Mouse (Mus musculus) testis, adult 2 months (tissue): ENCODE results near the gene Pla2g4e. TPM values are rescaled to one million over a fixed set of nuclear protein-coding genes. Genes with fewer than 3 reads are reported as not detected.

Experiments used
- H3K27ac ChIP-seq: fragments of 200-500 bp; 2 replicates; pipeline ENCODE4 v1.5.1; 2012; ENCODE audit warnings: low read depth, low read length; ENCODE audit not compliant: control insufficient read depth, insufficient read depth
- H3K27me3 ChIP-seq: fragments of 200-500 bp; 2 replicates; pipeline ENCODE4 v1.6.1; 2012; ENCODE audit warnings: mild to moderate bottlenecking, low read length, moderate library complexity; ENCODE audit not compliant: control insufficient read depth, insufficient read depth
- H3K36me3 ChIP-seq: fragments of 200-500 bp; 2 replicates; pipeline ENCODE4 v1.6.1; 2012; ENCODE audit warnings: mild to moderate bottlenecking, low read length; ENCODE audit not compliant: control insufficient read depth, insufficient read depth
- H3K4me1 ChIP-seq: fragments of 200-500 bp; 2 replicates; pipeline ENCODE4 v1.6.1; 2012; ENCODE audit warnings: low read length; ENCODE audit not compliant: control insufficient read depth, insufficient read depth
- H3K4me3 ChIP-seq: fragments of 200-500 bp; 2 replicates; pipeline ENCODE4 v1.5.1; 2012; ENCODE audit warnings: low read depth, mild to moderate bottlenecking, low read length, moderate library complexity, mixed read lengths; ENCODE audit not compliant: control insufficient read depth
- CTCF ChIP-seq: fragments of 200-500 bp; IDR thresholded peaks from 2 replicates; pipeline ENCODE4 v1.5.1; 2012; ENCODE audit warnings: low read depth, mild to moderate bottlenecking, inconsistent platforms, low read length, moderate library complexity; ENCODE audit not compliant: control insufficient read depth, insufficient read depth, insufficient replicate concordance
- POLR2A ChIP-seq: fragments of 200-500 bp; IDR thresholded peaks from 2 replicates; pipeline ENCODE4 v1.6.1; 2012; ENCODE audit warnings: low read depth, mild to moderate bottlenecking, inconsistent platforms, low read length, moderate library complexity; ENCODE audit not compliant: control insufficient read depth
- polyA plus RNA-seq: library from polyadenylated mRNA; depleted of rRNA; stranded (reverse); fragments of >200 nt; gene quantifications from 2 replicates; pipeline ENCODE4 v1.2.3, GENCODE M21; 2012

Pla2g4e gene
- polyA plus RNA-seq, 1 experiment, result 0.68 TPM

DNA sequence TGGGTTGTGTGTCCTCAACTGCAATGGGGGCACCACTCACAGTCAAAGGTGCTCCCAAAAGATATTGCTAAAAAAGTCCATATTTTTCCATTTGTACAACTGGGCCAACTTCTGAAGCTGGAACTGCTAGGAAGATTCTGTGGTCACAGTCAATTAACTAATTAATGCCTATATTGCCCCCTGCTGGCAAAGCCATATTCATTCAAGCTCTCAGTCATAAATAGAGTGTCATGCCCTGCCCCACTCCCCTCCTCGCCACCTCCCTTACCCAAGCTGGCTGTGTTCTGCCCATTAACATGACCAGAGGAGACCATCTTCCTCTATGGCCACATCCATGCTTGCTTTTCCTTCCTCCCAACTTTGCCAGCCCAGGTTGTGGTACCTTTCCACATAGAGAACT lies 74.4 kb downstream of the Pla2g4e start:
- Histone ChIP-seq H3K4me1 (peaks cover 3% of the 10 kb centered on the region; the same call in 1 of the 2 replicates), H3K27me3 (no peaks in the 10 kb centered on the region), H3K4me3 (no peak overlapping the region), H3K36me3 (no peaks in the 10 kb centered on the region), H3K27ac (no peak overlapping the region)
- no peak for TF ChIP-seq POLR2A
- no peak for TF ChIP-seq CTCF

DNA sequence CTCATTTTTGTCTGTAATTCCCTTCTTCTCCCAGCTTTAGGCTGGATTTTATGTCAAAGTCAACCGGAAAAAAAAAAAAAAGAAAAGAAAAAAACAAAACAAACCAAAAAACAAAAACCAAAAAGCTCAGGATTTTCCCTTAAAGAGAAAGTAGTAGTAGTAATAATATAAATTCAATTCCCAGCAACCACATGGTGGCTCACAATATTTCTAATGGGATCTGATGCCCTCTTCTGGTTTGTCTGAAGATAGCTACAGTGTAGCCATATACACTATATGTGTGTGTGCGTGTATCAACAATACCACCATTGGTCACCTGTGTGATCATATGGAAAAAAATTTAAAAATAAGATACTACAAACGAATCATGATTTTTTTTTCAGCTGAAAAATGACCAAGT lies 75.8 kb downstream of the Pla2g4e start:
- no peak for TF ChIP-seq POLR2A
- no peak for TF ChIP-seq CTCF
- H3K4me3 ChIP-seq, result no peak overlapping the region
- no peaks in the 10 kb centered on the region for H3K27me3 ChIP-seq
- peaks cover 3% of the 10 kb centered on the region; the same call in 1 of the 2 replicates for H3K4me1 ChIP-seq
- no peak overlapping the region for H3K27ac ChIP-seq
- no peaks in the 10 kb centered on the region for H3K36me3 ChIP-seq

DNA sequence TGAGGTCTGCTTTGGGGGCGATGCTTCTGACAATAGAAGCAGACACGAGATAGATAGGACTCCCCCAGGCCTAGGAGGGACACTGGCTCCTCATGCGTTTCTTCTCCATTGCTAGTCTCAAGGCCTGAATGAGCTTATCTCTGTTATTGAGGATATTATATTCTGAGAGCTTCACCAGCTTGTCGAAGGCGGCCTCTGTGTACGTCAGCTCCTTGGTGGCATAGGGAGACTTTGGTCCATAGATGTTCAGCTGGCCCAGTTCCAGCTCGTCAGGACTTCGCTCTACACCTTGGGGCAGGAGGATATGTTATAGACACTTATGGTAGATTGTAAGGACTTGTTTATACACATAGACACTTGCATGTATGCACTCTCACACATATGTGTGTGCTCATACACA lies 77.4 kb downstream of the Pla2g4e start:
- Histone ChIP-seq H3K4me1 (no peaks in the 10 kb centered on the region), H3K27ac (no peak overlapping the region), H3K27me3 (no peaks in the 10 kb centered on the region), H3K36me3 (no peaks in the 10 kb centered on the region), H3K4me3 (no peak overlapping the region)
- TF ChIP-seq CTCF (no peak), POLR2A (no peak)

DNA sequence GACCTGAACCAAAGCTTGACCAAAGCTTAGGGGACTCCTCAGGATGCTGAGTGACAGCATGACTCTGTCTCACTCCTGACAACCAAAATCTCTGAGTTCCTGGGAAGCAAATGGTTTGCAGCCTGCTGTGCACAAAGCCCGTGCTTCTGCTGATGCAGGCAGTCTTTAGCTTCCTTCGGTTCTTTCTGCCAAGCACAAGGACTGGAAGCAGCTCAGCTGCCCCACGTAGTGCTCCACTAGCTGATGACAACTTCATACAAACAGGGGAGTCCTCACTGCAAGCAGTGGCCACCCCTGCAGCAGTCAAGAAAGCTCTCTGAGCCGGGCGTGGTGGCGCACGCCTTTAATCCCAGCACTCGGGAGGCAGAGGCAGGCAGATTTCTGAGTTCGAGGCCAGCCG lies 79.7 kb downstream of the Pla2g4e start:
- Histone ChIP-seq H3K4me1 (no peaks in the 10 kb centered on the region), H3K36me3 (no peaks in the 10 kb centered on the region)

DNA sequence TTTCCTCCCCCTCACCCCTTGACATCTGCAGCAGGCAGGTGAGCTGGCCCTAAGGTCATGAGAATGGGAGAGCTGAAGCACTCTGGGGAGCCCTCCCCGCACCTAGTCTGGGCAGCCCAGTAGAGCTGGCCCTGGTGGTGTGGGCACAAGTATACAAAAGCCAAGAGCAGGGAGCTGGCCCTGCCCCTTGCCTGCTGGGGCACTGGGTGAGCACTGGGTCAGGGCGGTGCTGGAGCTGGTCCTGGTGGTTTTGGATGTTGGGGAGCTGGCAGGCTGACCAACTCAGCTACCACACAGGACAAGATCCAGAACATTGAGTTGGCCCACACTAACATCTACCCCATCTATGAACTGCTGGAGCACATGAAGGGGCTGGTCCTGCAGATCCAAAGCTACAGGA lies 85.7 kb downstream of the Pla2g4e start:
- Histone ChIP-seq H3K27me3 (no peaks in the 10 kb centered on the region), H3K27ac (no peak overlapping the region), H3K4me3 (no peak overlapping the region), H3K4me1 (peaks cover 2% of the 10 kb centered on the region), H3K36me3 (no peaks in the 10 kb centered on the region)
- no peak for TF ChIP-seq CTCF
- no peak for TF ChIP-seq POLR2A

More for the DNA sequence above, 79.7 kb downstream of the Pla2g4e start:
- TF ChIP-seq POLR2A, result no peak
- no peak for TF ChIP-seq CTCF
- no peak overlapping the region for H3K4me3 ChIP-seq
- H3K27me3 ChIP-seq, result no peaks in the 10 kb centered on the region
- no peak overlapping the region for H3K27ac ChIP-seq

DNA sequence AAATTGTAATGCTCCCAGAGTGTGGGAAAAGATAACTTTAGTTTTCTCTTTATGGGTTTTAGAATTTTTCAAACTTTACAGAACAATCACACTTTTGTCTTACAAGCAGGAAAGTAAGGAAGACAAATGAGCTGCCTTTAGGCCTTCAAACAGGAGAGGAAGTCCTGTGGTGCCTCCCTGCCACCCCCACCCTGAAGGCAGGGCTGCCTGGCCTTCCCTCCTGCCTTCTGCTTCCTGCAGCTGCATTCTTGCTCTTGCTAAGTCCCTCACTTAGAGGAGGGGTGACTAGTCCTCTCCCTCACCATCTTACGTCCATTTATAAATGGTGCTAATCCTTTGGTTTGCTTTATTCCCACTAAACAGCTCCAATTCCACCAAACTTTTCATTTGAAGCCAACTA lies 86.3 kb downstream of the Pla2g4e start:
- H3K4me3 ChIP-seq, result no peak overlapping the region
- peaks cover 3% of the 10 kb centered on the region for H3K4me1 ChIP-seq
- no peak for TF ChIP-seq CTCF
- no peak for TF ChIP-seq POLR2A
- no peaks in the 10 kb centered on the region for H3K27me3 ChIP-seq
- no peak overlapping the region for H3K27ac ChIP-seq
- no peaks in the 10 kb centered on the region for H3K36me3 ChIP-seq

DNA sequence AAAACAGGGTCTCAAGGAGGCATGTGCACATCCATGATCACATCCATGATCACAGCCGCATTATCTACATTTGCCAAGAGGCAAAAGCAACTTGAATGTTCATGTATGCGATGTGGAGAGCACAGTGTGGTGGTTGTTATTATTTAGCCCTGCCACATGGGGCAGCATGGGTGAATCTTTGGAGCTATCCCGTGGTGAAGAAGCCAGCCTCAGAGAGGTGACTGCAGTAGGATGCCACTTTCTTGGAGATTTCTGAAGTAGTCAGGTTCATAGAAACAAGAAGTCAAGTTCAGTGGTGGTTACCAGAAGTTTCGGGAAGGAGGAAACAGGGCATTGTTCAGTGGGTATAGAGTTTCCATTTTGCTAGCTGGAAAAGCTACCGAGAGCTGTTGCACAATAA lies 87.1 kb downstream of the Pla2g4e start:
- Histone ChIP-seq H3K27me3 (no peaks in the 10 kb centered on the region), H3K4me3 (no peak overlapping the region), H3K27ac (no peak overlapping the region), H3K36me3 (no peaks in the 10 kb centered on the region), H3K4me1 (peaks cover 6% of the 10 kb centered on the region)
- TF ChIP-seq CTCF (no peak), POLR2A (no peak)

DNA sequence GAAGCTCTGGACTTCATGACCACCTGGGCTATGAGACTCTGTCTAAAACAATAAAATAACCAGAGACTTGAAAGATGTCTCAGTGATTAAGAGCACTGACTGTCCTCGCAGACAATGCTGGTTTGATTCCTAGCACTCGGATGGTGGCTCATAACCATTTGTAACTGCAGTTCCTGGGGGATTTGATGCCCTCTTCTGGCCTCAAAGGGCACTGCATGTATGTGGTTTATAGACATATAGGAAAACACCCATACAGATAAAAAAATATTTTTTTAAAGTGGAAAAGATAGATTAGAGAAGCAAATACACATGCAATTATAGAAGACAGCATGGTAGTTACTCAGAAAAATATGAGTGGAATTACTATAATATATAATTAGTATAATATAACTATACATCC lies 87.5 kb downstream of the Pla2g4e start:
- no peak overlapping the region for H3K4me3 ChIP-seq
- no peaks in the 10 kb centered on the region for H3K27me3 ChIP-seq
- TF ChIP-seq POLR2A, result no peak
- TF ChIP-seq CTCF, result no peak
- no peak overlapping the region for H3K27ac ChIP-seq
- H3K36me3 ChIP-seq, result no peaks in the 10 kb centered on the region
- H3K4me1 ChIP-seq, result peaks cover 6% of the 10 kb centered on the region
